30 mouse cellular contexts compared by ENCODE assay signal in genomic region chr10:83202906-83203702, GRCm38 (mm10).
DNase-seq lines count a peak whose midpoint lies in the region; ATAC-seq and TF ChIP-seq lines count a peak whose summit lies in the region.
"Had no signal": no experiment of that assay in that cellular context is flagged by ENCODE, and none has a peak within 500 bp of the region (broad histone marks: within the 10 kb centered on the region; RNA-seq: fewer than 3 reads in every experiment).

No protein-coding gene starts in this region.

- 33% methylated on average over 14 of the region's 14 CpGs for WGBS in cerebellum, adult 2 months
- 95% methylated on average over 14 of the region's 14 CpGs for WGBS in thymus, adult 2 months
- 88% methylated on average over 14 of the region's 14 CpGs for WGBS in hindbrain, embryonic 14.5 days

- 0 out of 2 replicates have a peak, but pooled peaks cover 4% of the 10 kb centered on the region for H3K27me3 ChIP-seq in E14TG2a.4 (ENCODE audit: insufficient read depth, low read length)
- no peaks in the 10 kb centered on the region for H3K27me3 ChIP-seq in cerebellum, adult 2 months (ENCODE audit: control insufficient read depth, insufficient read depth, low read length)
- no peaks in the 10 kb centered on the region for H3K27me3 ChIP-seq in thymus, adult 2 months (ENCODE audit: control insufficient read depth, insufficient read depth, low read length)
- no peaks in the 10 kb centered on the region for H3K27me3 ChIP-seq in hindbrain, embryonic 14.5 days (ENCODE audit: control insufficient read depth, insufficient read depth, low read length)
- H3K27me3 ChIP-seq: embryonic facial prominence, embryonic 15.5 days; forebrain, embryonic 12.5 days; heart, embryonic 12.5 days; hindbrain, embryonic 15.5 days; midbrain, embryonic 12.5 days; neural tube, embryonic 12.5 days had no signal

- H3K4me3 ChIP-seq in E14TG2a.4 (replicated peaks; ENCODE audit: low read length), result 0 out of 2 replicates have a peak overlapping the region, but pooled peaks have one; percentile 20
- no peak overlapping the region for H3K4me3 ChIP-seq in cerebellum, adult 2 months (replicated peaks; ENCODE audit: insufficient read depth, low read depth, low read length)
- no peak overlapping the region for H3K4me3 ChIP-seq in thymus, adult 2 months (ENCODE audit: control insufficient read depth, insufficient read depth, low read length)
- H3K4me3 ChIP-seq in hindbrain, embryonic 14.5 days (replicated peaks; ENCODE audit: low read length), result no peak overlapping the region
- H3K4me3 ChIP-seq: embryonic facial prominence, embryonic 10.5 days; embryonic facial prominence, embryonic 15.5 days; forebrain, embryonic 12.5 days; heart, adult 2 months; heart, embryonic 12.5 days; hindbrain, embryonic 15.5 days; left cerebral cortex, adult 2 months; liver, embryonic 12.5 days; megakaryocyte, embryonic 14.5 days; midbrain, embryonic 12.5 days; myocyte; neural tube, embryonic 12.5 days had no signal

- no peaks in the 10 kb centered on the region for H3K36me3 ChIP-seq in E14TG2a.4 (ENCODE audit: insufficient read depth, low read length)
- H3K36me3 ChIP-seq in thymus, adult 2 months (ENCODE audit: control insufficient read depth, insufficient read depth, low read length), result no peaks in the 10 kb centered on the region
- no peaks in the 10 kb centered on the region for H3K36me3 ChIP-seq in hindbrain, embryonic 14.5 days (replicated peaks; ENCODE audit: control insufficient read depth, insufficient read depth)
- H3K36me3 ChIP-seq: embryonic facial prominence, embryonic 10.5 days; embryonic facial prominence, embryonic 15.5 days; forebrain, embryonic 12.5 days; heart, embryonic 12.5 days; hindbrain, embryonic 15.5 days; liver, embryonic 12.5 days; midbrain, embryonic 12.5 days; neural tube, embryonic 12.5 days had no signal

- no peak for DNase-seq in frontal cortex, postnatal 25 days (ENCODE audit: low spot score in 2 of 2)
- peak; percentile 57 to 59 for DNase-seq in cerebellum, adult 2 months
- DNase-seq in cerebellum, postnatal 25 days, result peak; percentile 48 to 61
- DNase-seq in thymus, adult 2 months, result no peak
- no peak for DNase-seq in layer of hippocampus, adult 8-10 months (ENCODE audit: low spot score in 2 of 2)
- no peak for DNase-seq in hindbrain, embryonic 14.5 days (ENCODE audit: low spot score)
- DNase-seq: adrenal gland, postnatal 14 days; heart, adult 2 months; heart, postnatal 4 days; kidney, adult 2 months; kidney, postnatal 10 days; layer of hippocampus, adult 9-11 months; left cerebral cortex, postnatal 4 days; liver, postnatal 0 days; lung, postnatal 4 days; right cerebral cortex, postnatal 4 days; thymus, postnatal 14 days had no signal

- H3K9me3 ChIP-seq in E14TG2a.4 (ENCODE audit: low read length), result no peaks in the 10 kb centered on the region
- H3K9me3 ChIP-seq in hindbrain, embryonic 14.5 days (ENCODE audit: control insufficient read depth, low read length), result no peaks in the 10 kb centered on the region
- H3K9me3 ChIP-seq: embryonic facial prominence, embryonic 10.5 days; embryonic facial prominence, embryonic 15.5 days; forebrain, embryonic 12.5 days; heart, embryonic 12.5 days; hindbrain, embryonic 15.5 days; liver, embryonic 12.5 days; megakaryocyte, embryonic 14.5 days; midbrain, embryonic 12.5 days; neural tube, embryonic 12.5 days had no signal

- H3K4me2 ChIP-seq in hindbrain, embryonic 14.5 days (replicated peaks), result no peak overlapping the region
- H3K4me2 ChIP-seq: embryonic facial prominence, embryonic 15.5 days; forebrain, embryonic 12.5 days; heart, embryonic 12.5 days; hindbrain, embryonic 15.5 days; liver, embryonic 12.5 days; midbrain, embryonic 12.5 days; neural tube, embryonic 12.5 days had no signal

- peak overlapping the region; percentile 74 for H3K27ac ChIP-seq in cerebellum, adult 2 months (ENCODE audit: insufficient read depth, low read length)
- no peak overlapping the region for H3K27ac ChIP-seq in thymus, adult 2 months (ENCODE audit: control insufficient read depth, insufficient read depth, low read length)
- H3K27ac ChIP-seq in hindbrain, embryonic 14.5 days, result no peak overlapping the region
- H3K27ac ChIP-seq: embryonic facial prominence, embryonic 10.5 days; embryonic facial prominence, embryonic 15.5 days; forebrain, embryonic 12.5 days; heart, adult 2 months; hindbrain, embryonic 15.5 days; left cerebral cortex, adult 2 months; liver, embryonic 12.5 days; midbrain, embryonic 12.5 days; neural tube, embryonic 12.5 days had no signal

- no peak for TF ChIP-seq CTCF in E14TG2a.4 (conservative IDR thresholded peaks at IDR 0.05; ENCODE audit: low read length)
- no peak for TF ChIP-seq CTCF in cerebellum, adult 2 months (IDR thresholded peaks at IDR 0.05; ENCODE audit: borderline replicate concordance, insufficient read depth, low read depth, low read length)
- TF ChIP-seq CTCF in thymus, adult 2 months (IDR thresholded peaks at IDR 0.05; ENCODE audit: borderline replicate concordance, control insufficient read depth, extremely low read depth, insufficient read depth, low read length, poor library complexity), result no peak

- peaks cover 11% of the 10 kb centered on the region; the same call in 1 of the 2 replicates for H3K4me1 ChIP-seq in E14TG2a.4 (replicated peaks; ENCODE audit: low read depth, low read length)
- peaks cover 22% of the 10 kb centered on the region for H3K4me1 ChIP-seq in cerebellum, adult 2 months (ENCODE audit: control insufficient read depth, insufficient read depth, low read length)
- H3K4me1 ChIP-seq in thymus, adult 2 months (replicated peaks; ENCODE audit: control insufficient read depth, insufficient read depth, low read length), result peaks cover 6% of the 10 kb centered on the region; the same call in 1 of the 2 replicates
- H3K4me1 ChIP-seq in hindbrain, embryonic 14.5 days (replicated peaks; ENCODE audit: control insufficient read depth, insufficient read depth, low read length), result no peaks in the 10 kb centered on the region
- H3K4me1 ChIP-seq: forebrain, embryonic 12.5 days; hindbrain, embryonic 15.5 days; liver, embryonic 12.5 days; midbrain, embryonic 12.5 days; neural tube, embryonic 12.5 days had no signal

- 0 out of 2 replicates have a peak, but pooled peaks have one; percentile 38 for ATAC-seq in frontal cortex, adult (ENCODE audit: low TSS enrichment)
- ATAC-seq in hindbrain, embryonic 14.5 days (ENCODE audit: low FRiP score), result no peak
- ATAC-seq: liver, embryonic 12.5 days; liver, postnatal 0 days had no signal

- no peak for TF ChIP-seq POLR2A in cerebellum, adult 2 months (IDR thresholded peaks at IDR 0.05; ENCODE audit: borderline replicate concordance, insufficient read depth, low read length)
- TF ChIP-seq POLR2A in thymus, adult 2 months (IDR thresholded peaks at IDR 0.05; ENCODE audit: control insufficient read depth, extremely low read depth, insufficient read depth, low read length, poor library complexity), result no peak

- H3K9ac ChIP-seq in hindbrain, embryonic 14.5 days, result no peak overlapping the region
- H3K9ac ChIP-seq: embryonic facial prominence, embryonic 15.5 days; forebrain, embryonic 12.5 days; heart, embryonic 12.5 days; hindbrain, embryonic 15.5 days; liver, embryonic 12.5 days; liver, postnatal 0 days; midbrain, embryonic 12.5 days; neural tube, embryonic 12.5 days had no signal

Comparison
In these comparisons a context has a peak if more than half of its experiments do, and no peak if none do; other contexts are left out.
1. DNase-seq: peak in cerebellum, adult 2 months (2 of 2) and cerebellum, postnatal 25 days (2 of 2); none in frontal cortex, postnatal 25 days (0 of 2), thymus, adult 2 months (single experiment), layer of hippocampus, adult 8-10 months (0 of 2) and hindbrain, embryonic 14.5 days (single experiment).